Comparison of ENCODE assay signal across 18 mouse cellular contexts in genomic region chr8:119281761-119282160, GRCm38 (mm10).
DNase-seq lines count a peak whose midpoint lies in the region; ATAC-seq and TF ChIP-seq lines count a peak whose summit lies in the region.
"Had no signal": no experiment of that assay in that cellular context is flagged by ENCODE, and none has a peak within 500 bp of the region (broad histone marks: within the 10 kb centered on the region; RNA-seq: fewer than 3 reads in every experiment).

No protein-coding gene starts in this region.

- no peak overlapping the region for H3K4me2 ChIP-seq in hindbrain, postnatal 0 days (ENCODE audit: low read depth, low read length)
- no peak overlapping the region for H3K4me2 ChIP-seq in hindbrain, embryonic 13.5 days
- no peak overlapping the region for H3K4me2 ChIP-seq in intestine, postnatal 0 days (replicated peaks; ENCODE audit: low read depth)
- H3K4me2 ChIP-seq: forebrain, embryonic 15.5 days; heart, embryonic 15.5 days; limb, embryonic 13.5 days had no signal

- H3K9ac ChIP-seq in hindbrain, postnatal 0 days (replicated peaks; ENCODE audit: low read length) = no peak overlapping the region
- no peak overlapping the region for H3K9ac ChIP-seq in hindbrain, embryonic 13.5 days
- no peak overlapping the region for H3K9ac ChIP-seq in intestine, postnatal 0 days (ENCODE audit: low read depth, low read length)
- H3K9ac ChIP-seq: forebrain, embryonic 15.5 days; heart, embryonic 15.5 days; limb, embryonic 13.5 days; liver, embryonic 14.5 days had no signal

- no peaks in the 10 kb centered on the region for H3K36me3 ChIP-seq in hindbrain, postnatal 0 days (ENCODE audit: insufficient read depth, low read length)
- H3K36me3 ChIP-seq in hindbrain, embryonic 13.5 days = no peaks in the 10 kb centered on the region
- H3K36me3 ChIP-seq in intestine, postnatal 0 days (ENCODE audit: control insufficient read depth, insufficient read depth) = no peaks in the 10 kb centered on the region
- H3K36me3 ChIP-seq: forebrain, embryonic 15.5 days; heart, embryonic 15.5 days; limb, embryonic 13.5 days had no signal

- DNase-seq in cerebellum, adult 11-12 months = peak; percentile 28
- no peak for DNase-seq in cerebellum, adult 11 months
- peak; percentile 77 for DNase-seq in hindbrain, postnatal 0 days (ENCODE audit: low spot score)
- DNase-seq in adrenal gland, postnatal 25 days = peak; percentile 12
- peak; percentile 17 for DNase-seq in cerebellum, adult 9-10 months
- DNase-seq: B cell, adult 2 months; gastrocnemius, adult 2 months; layer of hippocampus, adult 9-11 months; midbrain, embryonic 14.5 days; right cerebral cortex, postnatal 4 days; thymus, postnatal 36 days had no signal

- H3K27ac ChIP-seq in hindbrain, postnatal 0 days = no peak overlapping the region
- no peak overlapping the region for H3K27ac ChIP-seq in hindbrain, embryonic 13.5 days
- no peak overlapping the region for H3K27ac ChIP-seq in intestine, postnatal 0 days (ENCODE audit: low read depth, low read length)
- H3K27ac ChIP-seq: forebrain, embryonic 15.5 days; gastrocnemius, adult 2 months; heart, embryonic 15.5 days; limb, embryonic 13.5 days; liver, embryonic 14.5 days had no signal

- no peaks in the 10 kb centered on the region; the same call in 1 of the 2 replicates for H3K4me1 ChIP-seq in hindbrain, postnatal 0 days (ENCODE audit: insufficient read depth, low read length)
- H3K4me1 ChIP-seq in hindbrain, embryonic 13.5 days (replicated peaks) = no peaks in the 10 kb centered on the region
- H3K4me1 ChIP-seq in intestine, postnatal 0 days (replicated peaks; ENCODE audit: control insufficient read depth, insufficient read depth, low read length) = no peaks in the 10 kb centered on the region
- H3K4me1 ChIP-seq: limb, embryonic 13.5 days had no signal

- ATAC-seq in hindbrain, postnatal 0 days = peak; percentile 65; the same call in 1 of the 2 replicates
- no peak for ATAC-seq in hindbrain, embryonic 13.5 days (ENCODE audit: low FRiP score)
- ATAC-seq in intestine, postnatal 0 days = no peak
- ATAC-seq: forebrain, embryonic 15.5 days had no signal

- H3K4me3 ChIP-seq in hindbrain, postnatal 0 days (ENCODE audit: low read length) = no peak overlapping the region
- H3K4me3 ChIP-seq in hindbrain, embryonic 13.5 days = no peak overlapping the region
- H3K4me3 ChIP-seq in intestine, postnatal 0 days (ENCODE audit: low read depth, low read length) = no peak overlapping the region
- H3K4me3 ChIP-seq: erythroblast, embryonic 14.5 days; forebrain, embryonic 15.5 days; gastrocnemius, adult 2 months; heart, embryonic 15.5 days; limb, embryonic 13.5 days had no signal

- no peak for TF ChIP-seq CTCF in hindbrain, postnatal 0 days (IDR thresholded peaks at IDR 0.05; ENCODE audit: low read depth)
- TF ChIP-seq CTCF in intestine, postnatal 0 days (IDR thresholded peaks at IDR 0.05; ENCODE audit: low read depth) = no peak

- no peaks in the 10 kb centered on the region for H3K9me3 ChIP-seq in hindbrain, postnatal 0 days (ENCODE audit: low read length)
- H3K9me3 ChIP-seq in hindbrain, embryonic 13.5 days = no peaks in the 10 kb centered on the region
- H3K9me3 ChIP-seq in intestine, postnatal 0 days (ENCODE audit: control insufficient read depth) = no peaks in the 10 kb centered on the region
- H3K9me3 ChIP-seq: forebrain, embryonic 15.5 days; heart, embryonic 15.5 days had no signal

- no peaks in the 10 kb centered on the region for H3K27me3 ChIP-seq in hindbrain, postnatal 0 days (ENCODE audit: insufficient read depth, low read length)
- H3K27me3 ChIP-seq in hindbrain, embryonic 13.5 days = no peaks in the 10 kb centered on the region
- no peaks in the 10 kb centered on the region for H3K27me3 ChIP-seq in intestine, postnatal 0 days (replicated peaks; ENCODE audit: control insufficient read depth, insufficient read depth, low read length)
- H3K27me3 ChIP-seq: forebrain, embryonic 15.5 days; heart, embryonic 15.5 days; limb, embryonic 13.5 days had no signal

- WGBS in hindbrain, postnatal 0 days = 48% methylated on average over 2 of the region's 2 CpGs
- WGBS in hindbrain, embryonic 13.5 days = 81% methylated on average over 2 of the region's 2 CpGs
- WGBS in intestine, postnatal 0 days = 90% methylated on average over 2 of the region's 2 CpGs
